Mouse (Mus musculus): ENCODE measurements around the gene Scamp3. TPM values are rescaled to one million over a fixed set of nuclear protein-coding genes. Genes with fewer than 3 reads are reported as not detected.

The Scamp3 gene
- total and polyA plus RNA-seq, 2 experiments from 2014 or later, result 63.7 to 124 TPM

- Histone ChIP-seq H3K4me1 (ENCODE audit: insufficient read depth) (peaks cover 8% of the 10 kb centered on the region), H3K9me3 (ENCODE audit: low read length) (no peaks in the 10 kb centered on the region), H3K4me3 (ENCODE audit: low read depth, low read length) (no peak overlapping the region), H3K27me3 (ENCODE audit: insufficient read depth, low read length) (no peaks in the 10 kb centered on the region), H3K4me2 (ENCODE audit: low read depth) (no peak overlapping the region), H3K36me3 (ENCODE audit: insufficient read depth) (peaks cover 70% of the 10 kb centered on the region), H3K27ac (ENCODE audit: low read depth, low read length) (no peak overlapping the region), H3K9ac (no peak overlapping the region)
- ATAC-seq, result no peak
- no peak for DNase-seq
- TF ChIP-seq CTCF (IDR thresholded peaks at IDR 0.05; ENCODE audit: low read depth), result no peak
- 83% methylated on average over 7 of the region's 7 CpGs for WGBS
Measured at GRCm38 (mm10) chr3:89176421-89176820, 852 bp upstream of the Scamp3 start.

- peak overlapping the region; percentile 70 for H3K9ac ChIP-seq
- H3K4me1 ChIP-seq (ENCODE audit: insufficient read depth), result peaks cover 8% of the 10 kb centered on the region
- peak overlapping the region; percentile 78 for H3K4me2 ChIP-seq (ENCODE audit: low read depth)
- H3K27ac ChIP-seq (ENCODE audit: low read depth, low read length), result no peak overlapping the region
- no peak for ATAC-seq
- H3K9me3 ChIP-seq (ENCODE audit: low read length), result no peaks in the 10 kb centered on the region
- no peaks in the 10 kb centered on the region for H3K27me3 ChIP-seq (ENCODE audit: insufficient read depth, low read length)
- H3K36me3 ChIP-seq (ENCODE audit: insufficient read depth), result peaks cover 68% of the 10 kb centered on the region
- 8% methylated on average over 6 of the region's 6 CpGs for WGBS
- H3K4me3 ChIP-seq (ENCODE audit: low read depth, low read length), result peak overlapping the region; percentile 72
- DNase-seq, result no peak
- no peak for TF ChIP-seq CTCF (IDR thresholded peaks at IDR 0.05; ENCODE audit: low read depth)
Measured at GRCm38 (mm10) chr3:89178107-89178385, 773 bp downstream of the Scamp3 start.

- WGBS, result 91% methylated on average over 11 of the region's 11 CpGs
- ATAC-seq, result no peak
- H3K27me3 ChIP-seq (ENCODE audit: insufficient read depth, low read length), result no peaks in the 10 kb centered on the region
- no peak for TF ChIP-seq CTCF (IDR thresholded peaks at IDR 0.05; ENCODE audit: low read depth)
- peaks cover 14% of the 10 kb centered on the region for H3K4me1 ChIP-seq (ENCODE audit: insufficient read depth)
- no peak overlapping the region for H3K9ac ChIP-seq
- peaks cover 58% of the 10 kb centered on the region for H3K36me3 ChIP-seq (ENCODE audit: insufficient read depth)
- DNase-seq, result no peak
- H3K27ac ChIP-seq (ENCODE audit: low read depth, low read length), result no peak overlapping the region
- no peak overlapping the region for H3K4me2 ChIP-seq (ENCODE audit: low read depth)
- no peak overlapping the region for H3K4me3 ChIP-seq (ENCODE audit: low read depth, low read length)
- no peaks in the 10 kb centered on the region for H3K9me3 ChIP-seq (ENCODE audit: low read length)
Measured at GRCm38 (mm10) chr3:89179056-89179455, 1.8 kb downstream of the Scamp3 start.

- 95% methylated on average over 27 of the region's 27 CpGs for WGBS
- ATAC-seq, result no peak
- Histone ChIP-seq H3K9ac (no peak overlapping the region), H3K9me3 (ENCODE audit: low read length) (no peaks in the 10 kb centered on the region), H3K4me2 (ENCODE audit: low read depth) (no peak overlapping the region), H3K4me3 (ENCODE audit: low read depth, low read length) (no peak overlapping the region), H3K4me1 (ENCODE audit: insufficient read depth) (peaks cover 23% of the 10 kb centered on the region), H3K27me3 (ENCODE audit: insufficient read depth, low read length) (no peaks in the 10 kb centered on the region), H3K36me3 (ENCODE audit: insufficient read depth) (peaks cover 34% of the 10 kb centered on the region), H3K27ac (ENCODE audit: low read depth, low read length) (peak overlapping the region; percentile 89; the same call in 1 of the 2 replicates)
- TF ChIP-seq CTCF (IDR thresholded peaks at IDR 0.05; ENCODE audit: low read depth), result no peak
- DNase-seq, result no peak
Measured at GRCm38 (mm10) chr3:89181749-89182500, 4.7 kb downstream of the Scamp3 start.

- peak overlapping the region; percentile 93 for H3K4me2 ChIP-seq (ENCODE audit: low read depth)
- H3K4me3 ChIP-seq (ENCODE audit: low read depth, low read length), result peak overlapping the region; percentile 65
- ATAC-seq (0 out of 2 replicates have a peak, but pooled peaks have one; percentile 2), DNase-seq (no peak)
- peak overlapping the region; percentile 85 for H3K9ac ChIP-seq
- no peak for TF ChIP-seq CTCF (IDR thresholded peaks at IDR 0.05; ENCODE audit: low read depth)
- H3K36me3 ChIP-seq (ENCODE audit: insufficient read depth), result peaks cover 40% of the 10 kb centered on the region
- WGBS, result 48% methylated on average over 7 of the region's 7 CpGs
- no peaks in the 10 kb centered on the region for H3K27me3 ChIP-seq (ENCODE audit: insufficient read depth, low read length)
- H3K9me3 ChIP-seq (ENCODE audit: low read length), result no peaks in the 10 kb centered on the region
- peak overlapping the region; percentile 89 for H3K27ac ChIP-seq (ENCODE audit: low read depth, low read length)
- H3K4me1 ChIP-seq (ENCODE audit: insufficient read depth), result peaks cover 23% of the 10 kb centered on the region
Measured at GRCm38 (mm10) chr3:89182531-89183057, 5.3 kb downstream of the Scamp3 start.

- DNase-seq (peak; percentile 90), ATAC-seq (peak; percentile 98)
- Histone ChIP-seq H3K9me3 (ENCODE audit: low read length) (no peaks in the 10 kb centered on the region), H3K4me1 (ENCODE audit: insufficient read depth) (peaks cover 20% of the 10 kb centered on the region), H3K4me2 (ENCODE audit: low read depth) (peak within 1 kb of the TSS; percentile 93), H3K27ac (ENCODE audit: low read depth, low read length) (peak within 1 kb of the TSS; percentile 89), H3K9ac (peak within 1 kb of the TSS; percentile 85), H3K4me3 (ENCODE audit: low read depth, low read length) (peak within 1 kb of the TSS; percentile 65), H3K36me3 (ENCODE audit: insufficient read depth) (peaks cover 47% of the 10 kb centered on the region), H3K27me3 (ENCODE audit: insufficient read depth, low read length) (no peaks in the 10 kb centered on the region)
- TF ChIP-seq CTCF (IDR thresholded peaks at IDR 0.05; ENCODE audit: low read depth), result peak; percentile 34; the same call in 1 of the 2 replicates
- WGBS, result 5% methylated on average over 39 of the region's 39 CpGs
Measured at GRCm38 (mm10) chr3:89183058-89183958, 6.0 kb downstream of the Scamp3 start, which contains the start of gene Fam189b. TSS of gene Fam189b (plus strand) at chr3:89183143.

All from forebrain, postnatal 0 days (tissue).